Mouse (Mus musculus) brain, adult 2 months (tissue): ENCODE data around the gene Hist1h3c.
"Not testable (repeated sequence)": the region's sequence is repeated elsewhere in the genome, so short reads cannot be mapped to it uniquely, and the experiment has no call there.

Experiments
- DNase-seq: peaks from one replicate; pipeline ENCODE4 v3.0.0; 2011; ENCODE audit warnings: low read depth, low spot score

The Hist1h3c gene

DNA sequence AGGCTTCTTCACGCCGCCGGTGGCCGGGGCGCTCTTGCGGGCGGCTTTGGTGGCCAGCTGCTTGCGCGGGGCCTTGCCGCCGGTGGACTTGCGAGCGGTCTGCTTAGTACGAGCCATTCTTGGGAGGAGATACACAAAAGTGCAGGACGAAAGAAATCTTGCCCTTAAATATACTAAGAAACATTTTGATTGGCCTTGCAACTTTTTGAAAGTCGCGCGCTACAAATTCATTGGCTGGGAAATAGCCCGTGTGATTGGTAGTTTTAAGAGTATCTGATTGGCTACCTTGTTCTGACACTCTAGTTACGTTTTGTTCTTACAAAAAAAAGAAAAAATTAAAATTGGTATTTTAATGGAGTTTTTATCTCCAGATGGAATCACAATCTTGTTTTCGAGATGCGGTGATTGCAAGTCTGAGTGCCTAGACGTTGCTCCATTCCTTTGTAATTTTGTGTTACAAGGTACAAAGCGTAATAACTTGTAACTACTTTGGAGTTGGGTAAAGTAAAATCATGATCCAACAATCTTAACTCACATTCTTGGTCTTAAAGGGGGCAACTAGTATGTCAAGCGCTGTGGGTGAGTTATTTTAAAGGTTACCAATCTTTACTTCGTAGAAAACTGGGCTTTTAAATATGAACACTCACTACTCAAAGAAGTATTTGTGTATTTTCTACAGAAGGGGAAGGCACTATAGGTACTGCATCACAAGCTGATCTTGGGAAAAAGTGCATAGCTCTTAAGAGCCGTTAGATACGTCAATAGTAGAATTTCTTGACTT lies at the start of gene Hist1h3c:
Gene Hist1h3c, minus strand, starts transcription at position 222 of the 781 bp plus-strand sequence.
- peak; percentile 94 for DNase-seq

DNA sequence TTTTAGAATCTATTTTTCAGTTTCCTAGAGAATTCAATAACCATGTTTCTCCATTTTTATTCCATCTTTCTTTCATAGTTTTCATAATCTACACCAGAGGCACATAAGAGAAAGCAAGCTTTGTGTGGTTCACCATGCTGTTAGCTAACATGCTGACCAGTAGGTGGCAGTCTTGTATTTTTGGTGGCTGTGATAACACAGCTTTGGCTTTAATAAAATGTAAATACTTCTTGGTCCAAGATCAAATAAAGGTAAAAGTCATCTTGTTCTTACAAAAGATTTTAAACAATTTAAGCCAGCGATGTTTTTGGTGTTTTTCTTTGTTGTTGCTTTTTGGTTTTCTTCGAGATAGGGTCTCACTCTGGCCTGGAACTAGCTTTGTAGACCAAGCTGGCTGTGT lies 47.1 kb upstream of the Hist1h3c start:
- DNase-seq: peak; percentile 75

DNA sequence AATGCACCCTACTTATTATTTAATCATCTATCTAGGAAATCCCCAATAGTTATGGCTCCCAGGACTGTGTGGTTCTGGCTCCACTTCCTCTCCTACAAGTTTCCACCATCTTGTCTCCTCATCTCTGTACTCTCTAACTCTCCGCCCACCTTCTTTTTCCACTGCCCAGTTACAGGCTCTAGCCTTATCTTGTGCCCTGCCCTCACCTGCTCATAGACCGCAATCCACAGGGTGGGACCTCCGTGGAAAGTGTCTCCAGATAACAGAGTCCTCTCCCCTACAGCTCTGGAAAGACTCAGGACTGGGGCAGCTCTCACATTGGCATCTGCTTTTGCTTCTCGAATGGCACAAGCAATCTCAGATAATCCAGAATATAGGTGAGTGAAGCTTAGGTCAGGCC lies 33.6 kb upstream of the Hist1h3c start:
- no peak for DNase-seq

GRCm38 (mm10) chr13:23778339-23778738 lies 32.9 kb upstream of the Hist1h3c start:
- no peak for DNase-seq

DNA sequence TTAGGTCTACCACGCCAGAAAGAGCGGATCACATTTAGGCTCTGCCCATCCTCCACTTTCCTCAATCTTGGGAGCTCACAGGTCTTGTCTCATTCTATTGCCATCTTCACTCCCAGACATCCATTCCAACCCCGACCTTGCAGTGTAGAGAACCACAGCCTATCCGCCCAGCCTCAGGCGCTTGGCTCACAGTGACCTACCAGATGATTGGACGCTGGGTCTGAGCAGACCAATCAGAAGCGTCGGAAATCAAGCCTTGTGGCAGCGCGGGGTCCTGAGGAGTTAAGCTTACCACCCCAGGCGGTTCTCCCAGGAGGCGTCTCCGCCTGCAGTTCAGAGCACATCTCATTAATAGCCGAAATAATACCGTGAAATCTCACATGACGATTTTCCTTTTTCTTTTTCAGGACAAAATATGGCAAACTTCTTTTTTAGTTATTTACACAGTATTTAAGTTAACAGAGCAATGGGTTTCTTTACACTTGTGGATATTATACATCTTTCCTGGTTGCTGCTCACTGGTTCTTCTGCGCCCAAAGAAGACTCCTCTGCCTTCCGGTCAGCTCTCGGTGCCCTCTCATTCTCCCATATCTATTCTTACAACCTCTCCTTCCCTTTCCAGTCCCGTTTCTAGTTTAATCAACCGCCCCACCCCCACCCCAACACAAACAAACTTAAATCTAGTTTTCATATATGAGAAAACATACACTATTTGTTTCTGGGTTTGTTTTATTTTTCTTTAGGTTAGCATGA lies 27.3 kb upstream of the Hist1h3c start:
- peak; percentile 73 for DNase-seq

- not testable (repeated sequence) for DNase-seq
Measured at GRCm38 (mm10) chr13:23769613-23770012, 24.2 kb upstream of the Hist1h3c start, which contains the start of gene Trim38. TSS of gene Trim38 (plus strand) at chr13:23769913.

- DNase-seq: no peak
Measured at GRCm38 (mm10) chr13:23768834-23769397, 23.5 kb upstream of the Hist1h3c start.

DNA sequence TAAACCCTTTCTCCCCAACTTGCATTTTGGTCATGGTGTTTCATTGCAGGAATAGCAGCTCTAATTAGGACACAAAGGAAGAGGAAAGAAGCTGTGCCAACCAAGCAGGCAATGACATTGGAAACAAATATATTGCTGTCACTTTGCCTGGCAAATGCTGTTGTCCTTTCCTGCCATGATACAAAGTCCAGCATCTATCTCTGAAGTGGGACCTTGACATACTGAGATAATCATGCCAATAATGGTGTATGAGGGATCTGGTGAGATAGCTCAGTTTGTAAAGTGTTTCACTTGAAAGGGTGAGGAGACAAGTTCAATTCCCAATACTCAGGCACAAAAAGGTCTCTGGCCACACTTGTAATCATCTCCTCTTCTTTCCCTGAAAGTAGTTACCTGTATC lies 21.4 kb upstream of the Hist1h3c start:
- no peak for DNase-seq

DNA sequence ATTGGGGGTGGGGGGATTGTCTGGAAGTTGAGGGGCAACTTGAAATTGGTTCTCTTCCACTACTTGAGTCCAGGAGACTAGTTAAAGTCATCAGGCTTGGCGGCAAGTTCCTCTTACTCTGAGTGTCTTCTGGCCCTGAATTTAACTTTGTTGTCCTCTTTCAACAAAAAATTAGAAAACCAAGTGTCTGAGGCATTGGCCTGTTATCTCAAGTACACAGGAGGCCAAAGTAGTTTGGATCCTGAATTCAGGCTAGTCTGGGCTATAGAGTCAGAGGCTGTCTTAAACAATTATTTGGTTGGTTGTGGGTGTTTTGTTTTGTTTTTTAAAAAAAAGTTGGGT lies 19.7 kb upstream of the Hist1h3c start:
- no peak for DNase-seq

DNA sequence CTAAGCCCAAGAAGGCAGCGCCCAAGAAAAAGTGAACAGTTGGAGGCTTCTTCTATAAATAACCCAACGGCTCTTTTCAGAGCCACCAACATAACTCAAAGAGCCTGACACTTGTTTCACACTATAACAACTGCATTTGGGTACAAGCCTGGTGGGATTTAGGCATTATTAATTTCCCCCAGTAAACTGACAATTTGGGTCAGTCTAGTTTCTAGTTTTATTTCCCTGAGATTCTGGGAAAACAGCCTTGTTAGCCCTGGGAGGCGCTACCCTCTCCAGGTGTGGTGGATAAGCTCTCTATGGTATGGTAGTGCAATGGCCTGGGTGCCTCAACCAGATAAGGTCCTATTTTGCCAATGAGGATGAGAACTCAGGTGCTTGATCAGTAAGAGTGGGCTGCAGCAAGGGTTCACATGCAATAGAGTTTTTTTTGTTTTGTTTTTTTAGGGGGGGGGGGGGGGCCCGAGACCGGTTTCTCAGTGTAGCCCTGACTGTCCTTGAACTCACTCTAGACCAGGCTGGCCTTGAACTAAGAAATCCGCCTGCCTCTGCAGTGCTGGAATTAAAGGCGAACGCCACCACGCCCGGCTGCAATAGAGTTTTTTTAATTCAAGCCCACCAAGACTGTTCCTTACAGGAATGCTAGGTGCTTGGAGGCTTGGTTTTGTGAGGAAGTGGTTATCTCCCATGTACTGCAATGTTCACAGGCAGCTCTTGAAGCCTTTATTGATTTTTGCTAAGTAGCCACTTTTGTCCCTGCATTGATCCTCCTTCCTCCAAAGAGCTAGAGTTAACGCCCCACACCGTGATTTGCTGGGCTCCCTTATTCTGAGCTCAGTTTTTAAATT lies 19.1 kb upstream of the Hist1h3c start:
- DNase-seq: no peak

GRCm38 (mm10) chr13:23763586-23764323 lies 18.4 kb upstream of the Hist1h3c start, which contains the start of gene Hist1h1a:
TSS of gene Hist1h1a (plus strand) at chr13:23763666.
- DNase-seq: peak; percentile 96

DNA sequence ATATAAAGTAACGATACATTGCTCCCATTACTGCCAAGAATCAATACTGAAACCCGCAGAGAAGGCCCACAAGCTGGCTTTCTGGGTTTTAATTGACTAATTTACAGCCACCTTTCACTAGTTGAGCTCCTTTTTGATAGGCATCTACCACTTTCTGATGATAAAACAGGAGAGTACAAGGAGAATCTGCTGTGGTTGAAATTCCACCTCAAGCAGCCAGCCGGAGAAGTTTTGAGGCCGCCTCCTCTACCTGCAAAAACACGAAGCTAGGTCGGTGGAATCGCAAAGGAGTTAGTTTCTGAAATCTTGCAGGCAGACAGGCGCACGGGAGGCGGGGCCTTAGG lies 17.8 kb upstream of the Hist1h3c start:
- no peak for DNase-seq

- peak; percentile 95 for DNase-seq
Measured at GRCm38 (mm10) chr13:23761871-23762821, 16.7 kb upstream of the Hist1h3c start, which contains the start of gene Hist1h3a. TSS of gene Hist1h3a (minus strand) at chr13:23762386.

DNA sequence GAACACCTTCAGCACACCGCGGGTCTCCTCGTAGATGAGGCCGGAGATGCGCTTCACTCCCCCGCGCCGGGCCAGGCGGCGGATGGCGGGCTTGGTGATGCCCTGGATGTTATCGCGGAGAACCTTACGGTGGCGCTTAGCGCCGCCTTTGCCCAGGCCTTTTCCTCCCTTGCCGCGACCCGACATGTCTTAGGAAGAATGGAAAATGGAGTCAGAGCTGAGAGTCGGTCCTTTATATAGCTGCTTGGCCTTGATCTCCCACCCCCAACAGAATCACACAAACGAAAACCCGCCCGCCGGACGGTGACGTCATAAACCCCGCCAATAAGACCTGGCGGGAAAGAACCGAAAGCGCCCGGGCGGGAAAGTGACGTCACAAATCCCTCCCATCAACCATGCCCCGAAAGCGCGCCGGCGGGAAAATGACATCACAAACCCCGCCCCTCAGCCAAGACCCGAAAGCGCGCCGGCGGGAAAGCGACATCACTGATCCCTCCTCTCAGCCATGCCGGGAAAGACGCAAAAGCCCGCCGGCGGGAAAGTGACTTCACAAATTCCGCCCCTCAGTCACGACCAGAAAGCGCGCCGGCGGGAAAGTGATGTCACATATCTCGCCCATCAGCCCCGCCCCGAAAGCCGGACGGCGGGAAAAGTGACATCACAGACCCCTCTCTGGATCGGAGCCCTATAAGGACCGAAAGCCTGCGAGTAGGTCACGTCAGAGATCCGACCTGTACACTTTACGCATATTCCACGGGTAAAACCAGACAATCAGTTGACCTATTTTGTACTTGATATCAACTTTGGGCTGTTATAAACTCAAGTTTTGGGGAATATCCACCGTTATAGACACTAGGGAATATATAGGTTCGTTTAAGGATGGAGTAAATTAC lies 15.8 kb upstream of the Hist1h3c start, which contains the start of gene Hist1h4a:
Gene Hist1h4a, minus strand, starts transcription at position 259 of the 893 bp plus-strand sequence.
- DNase-seq: peak; percentile 99

DNA sequence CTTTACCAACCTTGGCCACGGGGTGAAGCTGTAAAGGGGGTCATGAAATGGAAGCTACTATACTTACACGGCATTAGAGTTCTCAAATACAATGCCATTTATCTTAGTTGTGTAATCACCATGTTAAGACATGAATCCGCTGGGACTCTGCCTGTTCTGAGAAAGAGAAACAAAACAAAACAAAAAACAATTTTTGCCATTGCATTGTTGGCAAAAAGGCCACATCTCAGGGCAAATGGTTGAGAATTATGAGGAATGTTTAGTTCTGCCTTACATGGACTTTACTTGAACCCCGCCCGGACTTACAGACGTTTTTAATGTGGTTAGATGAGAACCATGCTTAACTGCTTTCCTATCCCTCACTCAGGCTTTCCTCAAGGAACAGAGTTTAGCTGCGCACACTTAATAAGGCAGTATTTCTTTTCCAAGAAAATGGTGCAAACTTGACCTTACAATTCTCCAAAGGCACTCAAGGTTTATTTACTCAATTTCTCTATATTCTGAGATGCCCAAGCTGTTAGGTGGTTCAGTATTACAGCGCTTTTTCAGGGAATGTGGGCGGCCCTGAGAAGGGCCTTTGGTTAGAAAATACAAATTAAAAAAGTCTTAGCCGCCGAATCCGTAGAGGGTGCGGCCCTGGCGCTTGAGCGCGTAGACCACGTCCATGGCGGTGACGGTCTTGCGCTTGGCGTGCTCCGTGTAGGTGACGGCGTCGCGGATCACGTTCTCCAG lies 15.0 kb upstream of the Hist1h3c start:
- DNase-seq: peak; percentile 22

GRCm38 (mm10) chr13:23759916-23760239 lies 14.5 kb upstream of the Hist1h3c start:
- no peak for DNase-seq

DNA sequence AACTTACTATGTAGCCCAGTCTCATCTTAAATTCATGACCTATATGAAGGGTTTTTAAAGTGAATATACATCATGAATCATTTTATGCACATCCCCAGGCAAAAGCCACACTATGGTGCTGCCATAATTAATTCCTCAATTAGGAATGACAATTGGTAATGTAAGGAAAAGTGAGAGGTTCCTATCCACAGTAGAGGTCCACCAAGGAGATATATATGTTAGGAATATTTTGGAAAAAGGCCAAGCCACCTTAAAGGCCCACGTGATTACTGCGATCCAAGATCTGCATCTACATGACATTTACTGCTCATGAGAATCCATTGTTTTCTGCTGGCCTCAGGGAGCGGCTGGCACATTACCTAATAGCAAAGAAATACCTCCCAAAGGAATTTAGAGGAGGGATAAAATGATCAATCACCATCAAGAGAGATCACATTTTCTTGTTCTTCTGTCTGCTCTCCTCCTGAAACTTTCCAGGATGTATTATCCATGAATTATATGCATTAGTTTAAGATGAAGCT lies 13.9 kb upstream of the Hist1h3c start:
- no peak for DNase-seq

DNA sequence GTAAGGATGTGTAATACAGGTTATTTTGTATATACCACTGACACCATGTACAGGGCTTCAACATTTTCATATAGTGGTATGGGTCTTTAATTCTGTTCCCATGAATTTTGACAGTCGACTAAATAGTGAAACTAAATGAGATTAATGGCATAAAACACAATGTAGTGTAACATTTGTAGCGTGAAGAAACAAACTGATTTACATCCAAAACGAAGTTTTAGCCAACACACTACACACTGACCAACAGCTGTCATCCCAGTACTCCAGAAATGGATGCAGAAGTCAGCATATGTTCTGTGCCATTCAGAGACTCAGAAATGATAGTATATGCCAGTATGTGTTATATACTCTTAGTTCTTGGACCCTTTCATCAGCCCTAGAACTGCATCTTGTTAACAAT lies 12.5 kb upstream of the Hist1h3c start:
- no peak for DNase-seq
